Mouse (Mus musculus) CH12.LX (cell line): ENCODE measurements around the gene Ehmt1.

Experiments
- CHD1 ChIP-seq: IDR thresholded peaks from 2 replicates; pipeline ENCODE4 v1.6.1; 2012; ENCODE audit warnings: low read depth, low read length, improper control_type of control experiment, inconsistent platforms
- CTCF ChIP-seq, 2 experiments: IDR thresholded peaks in 1 of 2; conservative IDR thresholded peaks in 1 of 2; 2 replicates each; pipeline ENCODE4 v1.5.1; 2011 to 2012; ENCODE audit warnings: low read depth in 2 of 2, low read length in 2 of 2, improper control_type of control experiment in 1 of 2, inconsistent platforms in 1 of 2, mild to moderate bottlenecking in 1 of 2, moderate library complexity in 1 of 2
- KAT2A ChIP-seq: IDR thresholded peaks from 2 replicates; pipeline ENCODE4 v1.6.1; 2012; ENCODE audit warnings: low read length, improper control_type of control experiment, inconsistent platforms; ENCODE audit not compliant: insufficient replicate concordance
- POLR2A ChIP-seq: IDR thresholded peaks from 2 replicates; pipeline ENCODE4 v1.6.1; 2011; ENCODE audit warnings: low read depth, mild to moderate bottlenecking, improper control_type of control experiment, low read length
- ZC3H11A ChIP-seq: IDR thresholded peaks from 2 replicates; pipeline ENCODE4 v1.6.1; 2012; ENCODE audit warnings: low read depth, mild to moderate bottlenecking, inconsistent platforms, low read length, improper control_type of control experiment

DNA sequence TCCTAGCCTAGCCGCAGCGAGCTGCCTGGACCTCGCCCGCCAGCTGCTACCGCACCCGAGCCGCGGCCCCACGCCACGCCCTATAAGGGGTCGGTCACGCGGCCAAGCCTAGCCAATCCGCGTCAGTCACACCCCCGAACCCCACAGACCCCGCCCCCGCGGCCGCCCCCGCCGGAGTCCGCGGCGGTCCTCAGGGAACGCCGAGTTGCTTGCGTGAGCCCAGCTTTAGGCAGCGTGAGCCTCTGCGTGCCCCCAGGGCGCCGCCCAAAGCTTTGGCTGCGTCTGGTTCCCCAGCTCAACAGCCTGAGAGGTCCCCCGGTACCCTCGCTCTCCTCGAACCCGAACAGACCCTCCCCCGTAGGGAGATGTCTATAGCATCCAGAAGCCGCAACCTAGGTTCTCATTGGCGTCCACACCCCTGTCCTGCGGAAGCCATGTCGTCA is 156.3 kb downstream of the Ehmt1 start, which contains the start of gene Cacna1b:
- TF ChIP-seq POLR2A (no peak), KAT2A (no peak), CTCF (conservative IDR thresholded peaks at IDR 0.05 in 1 of 2, IDR thresholded peaks at IDR 0.05 in 1 of 2; ENCODE audit: low read depth in 2 of 2, low read length in 2 of 2) (no peak), CHD1 (no peak), ZC3H11A (no peak)
